Mouse (Mus musculus) adrenal gland, postnatal 10 days (tissue): ENCODE measurements around the gene Lrrc63. TPM values are rescaled to one million over a fixed set of nuclear protein-coding genes. Genes with fewer than 3 reads are reported as not detected.

ENCODE experiments used
- DNase-seq: peaks from one replicate; pipeline ENCODE4 v3.0.0; 2021; ENCODE audit warnings: mixed read lengths
- total RNA-seq, 2 experiments: library from RNA; stranded (reverse); gene quantifications; 2 replicates each; pipeline ENCODE4 v1.2.3; 2021

Lrrc63 gene
- total RNA-seq, 2 experiments from 2014 or later: not detected

GRCm38 (mm10) chr14:75136119-75136966 lies 5.7 kb upstream of the Lrrc63 start:
- peak; percentile 2 for DNase-seq

- DNase-seq: peak; percentile 4
These were observed 749 bp upstream of the Lrrc63 start for GRCm38 (mm10) chr14:75131324-75131935.

GRCm38 (mm10) chr14:75121658-75122057 lies 9.0 kb downstream of the Lrrc63 start:
- DNase-seq: no peak

GRCm38 (mm10) chr14:75102956-75103355 lies 27.7 kb downstream of the Lrrc63 start:
- DNase-seq: no peak

- DNase-seq: peak; percentile 57
These were observed 52.7 kb downstream of the Lrrc63 start for GRCm38 (mm10) chr14:75077946-75078345.

- DNase-seq: no peak
These were observed 55.1 kb downstream of the Lrrc63 start for GRCm38 (mm10) chr14:75075299-75076180.

- no peak for DNase-seq
These were observed 59.6 kb downstream of the Lrrc63 start for GRCm38 (mm10) chr14:75071091-75071490.

- DNase-seq: no peak
These were observed 61.2 kb downstream of the Lrrc63 start for GRCm38 (mm10) chr14:75069356-75069979.

GRCm38 (mm10) chr14:75068430-75069112 lies 62.1 kb downstream of the Lrrc63 start:
- DNase-seq: no peak

- DNase-seq: no peak
These were observed 65.5 kb downstream of the Lrrc63 start for GRCm38 (mm10) chr14:75065211-75065610.

GRCm38 (mm10) chr14:75064520-75064919 lies 66.2 kb downstream of the Lrrc63 start:
- DNase-seq: no peak

- no peak for DNase-seq
These were observed 66.7 kb downstream of the Lrrc63 start for GRCm38 (mm10) chr14:75063936-75064335.

GRCm38 (mm10) chr14:75060562-75060961 lies 70.1 kb downstream of the Lrrc63 start:
- peak; percentile 34 for DNase-seq

- no peak for DNase-seq
These were observed 73.7 kb downstream of the Lrrc63 start for GRCm38 (mm10) chr14:75056861-75057431.

GRCm38 (mm10) chr14:75054455-75055343 lies 76.0 kb downstream of the Lrrc63 start:
- DNase-seq: no peak

GRCm38 (mm10) chr14:75052451-75052850 lies 78.2 kb downstream of the Lrrc63 start:
- no peak for DNase-seq

GRCm38 (mm10) chr14:75045184-75045583 lies 85.5 kb downstream of the Lrrc63 start:
- no peak for DNase-seq

GRCm38 (mm10) chr14:75035431-75035830 lies 95.2 kb downstream of the Lrrc63 start:
- no peak for DNase-seq
